Mouse (Mus musculus): ENCODE results near the gene Pde11a.
A peak's percentile ranks its signal among the peaks of the same experiment; 100 is the strongest.

The Pde11a gene

GRCm38 (mm10) chr2:76368861-76369660 is 30.5 kb upstream of the Pde11a start:
- peaks cover 27% of the 10 kb centered on the region for H3K36me3 ChIP-seq (ENCODE audit: insufficient read depth, low read length)
- peak overlapping the region; percentile 93 for H3K4me3 ChIP-seq (replicated peaks; ENCODE audit: low read length)
- H3K9me3 ChIP-seq (ENCODE audit: low read length), result no peaks in the 10 kb centered on the region
- H3K4me1 ChIP-seq (replicated peaks; ENCODE audit: low read depth, low read length), result peaks cover 14% of the 10 kb centered on the region
- TF ChIP-seq CTCF (conservative IDR thresholded peaks at IDR 0.05; ENCODE audit: low read length) (no peak), NANOG (IDR thresholded peaks at IDR 0.05; ENCODE audit: borderline replicate concordance, low read length) (no peak), POU5F1 (IDR thresholded peaks at IDR 0.05; ENCODE audit: borderline replicate concordance, low read length) (no peak)
- no peaks in the 10 kb centered on the region for H3K27me3 ChIP-seq (ENCODE audit: insufficient read depth, low read length)

DNA sequence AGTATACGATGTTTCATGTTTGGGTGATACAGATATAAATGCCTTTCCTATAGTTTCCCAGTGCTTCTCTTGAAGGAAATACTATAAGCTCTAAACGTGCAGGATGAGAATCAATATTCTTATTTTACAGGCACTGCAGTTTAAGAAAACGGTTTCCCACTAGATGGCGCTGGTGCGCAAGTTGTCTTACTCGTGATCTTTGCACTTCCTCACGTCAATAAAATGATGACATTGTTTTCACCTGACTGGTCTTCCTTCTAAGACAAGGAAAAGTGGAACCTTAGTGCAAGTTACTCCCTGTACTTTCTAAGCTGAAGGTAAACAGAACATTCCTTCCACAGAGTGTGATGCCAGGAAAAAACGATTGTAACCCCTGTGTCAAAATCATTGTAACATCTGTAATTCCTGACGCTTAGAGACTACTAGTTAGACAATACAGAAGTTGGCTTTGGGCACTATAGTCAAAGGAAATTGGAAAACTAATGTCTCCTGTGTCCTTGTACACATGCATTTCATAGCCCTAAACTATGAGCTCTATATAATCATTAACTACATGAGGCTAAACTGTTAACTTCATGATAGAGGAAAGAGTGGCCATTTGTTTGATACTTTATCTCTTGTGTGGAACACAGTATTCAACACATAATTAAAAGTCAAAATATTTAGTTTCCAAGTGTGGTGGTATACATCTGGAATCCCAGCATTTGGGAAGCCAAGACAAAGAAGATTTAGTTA is 28.8 kb upstream of the Pde11a start:
- Histone ChIP-seq H3K4me3 (replicated peaks; ENCODE audit: low read length) (no peak overlapping the region), H3K4me1 (replicated peaks; ENCODE audit: low read depth, low read length) (peaks cover 14% of the 10 kb centered on the region), H3K9me3 (ENCODE audit: low read length) (no peaks in the 10 kb centered on the region), H3K27me3 (ENCODE audit: insufficient read depth, low read length) (no peaks in the 10 kb centered on the region), H3K36me3 (ENCODE audit: insufficient read depth, low read length) (peaks cover 10% of the 10 kb centered on the region)
- peak; percentile 67 for TF ChIP-seq CTCF (conservative IDR thresholded peaks at IDR 0.05; ENCODE audit: low read length)
- TF ChIP-seq NANOG (IDR thresholded peaks at IDR 0.05; ENCODE audit: borderline replicate concordance, low read length), result no peak
- TF ChIP-seq POU5F1 (IDR thresholded peaks at IDR 0.05; ENCODE audit: borderline replicate concordance, low read length), result no peak

DNA sequence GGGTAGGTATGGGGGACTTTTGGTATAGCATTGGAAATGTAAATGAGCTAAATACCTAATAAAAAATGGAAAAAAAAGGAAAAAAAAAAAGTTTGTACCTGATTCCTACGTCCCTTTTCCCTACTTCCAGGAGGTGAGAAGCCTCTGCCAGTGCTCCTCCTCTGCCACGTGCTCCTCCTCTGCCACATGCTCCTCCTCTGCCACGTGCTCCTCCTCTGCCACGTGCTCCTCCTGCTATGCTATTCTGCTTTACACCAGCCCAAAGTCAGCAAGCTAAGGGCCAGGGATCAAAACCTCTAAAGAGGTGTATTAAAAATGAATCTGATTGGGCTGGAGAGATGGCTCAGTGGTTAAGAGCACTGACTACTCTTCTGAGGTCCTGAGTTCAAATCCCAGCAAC is 27.2 kb upstream of the Pde11a start:
- H3K36me3 ChIP-seq (ENCODE audit: insufficient read depth, low read length), result no peaks in the 10 kb centered on the region
- no peak overlapping the region for H3K4me3 ChIP-seq (replicated peaks; ENCODE audit: low read length)
- H3K9me3 ChIP-seq (ENCODE audit: low read length), result no peaks in the 10 kb centered on the region
- peaks cover 10% of the 10 kb centered on the region for H3K4me1 ChIP-seq (replicated peaks; ENCODE audit: low read depth, low read length)
- no peaks in the 10 kb centered on the region for H3K27me3 ChIP-seq (ENCODE audit: insufficient read depth, low read length)
- TF ChIP-seq POU5F1 (IDR thresholded peaks at IDR 0.05; ENCODE audit: borderline replicate concordance, low read length) (no peak), NANOG (IDR thresholded peaks at IDR 0.05; ENCODE audit: borderline replicate concordance, low read length) (no peak), CTCF (conservative IDR thresholded peaks at IDR 0.05; ENCODE audit: low read length) (no peak)

DNA sequence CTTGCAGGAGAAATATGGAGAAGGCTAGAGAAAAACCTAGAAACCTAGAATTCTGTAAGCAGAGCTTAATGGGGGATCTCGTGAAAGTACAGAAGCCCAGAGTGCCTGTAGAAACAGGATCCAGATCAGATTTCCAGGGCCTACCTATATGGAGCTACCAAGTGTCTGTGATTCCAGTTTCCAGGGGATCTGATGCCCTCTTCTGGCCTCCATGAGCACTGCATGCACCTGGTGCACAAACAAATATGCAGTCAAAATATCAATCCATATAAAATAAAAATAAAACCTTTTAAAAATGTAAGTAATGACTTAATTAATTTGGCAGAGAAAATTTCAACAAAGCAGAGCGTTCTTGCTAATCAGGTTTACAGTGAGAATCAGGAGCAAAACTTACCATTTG is 23.5 kb upstream of the Pde11a start:
- Histone ChIP-seq H3K9me3 (ENCODE audit: low read length) (no peaks in the 10 kb centered on the region), H3K4me3 (replicated peaks; ENCODE audit: low read length) (no peak overlapping the region), H3K4me1 (replicated peaks; ENCODE audit: low read depth, low read length) (no peaks in the 10 kb centered on the region; the same call in 1 of the 2 replicates), H3K27me3 (ENCODE audit: insufficient read depth, low read length) (no peaks in the 10 kb centered on the region), H3K36me3 (ENCODE audit: insufficient read depth, low read length) (no peaks in the 10 kb centered on the region)
- TF ChIP-seq POU5F1 (IDR thresholded peaks at IDR 0.05; ENCODE audit: borderline replicate concordance, low read length) (no peak), CTCF (conservative IDR thresholded peaks at IDR 0.05; ENCODE audit: low read length) (peak; percentile 72)

DNA sequence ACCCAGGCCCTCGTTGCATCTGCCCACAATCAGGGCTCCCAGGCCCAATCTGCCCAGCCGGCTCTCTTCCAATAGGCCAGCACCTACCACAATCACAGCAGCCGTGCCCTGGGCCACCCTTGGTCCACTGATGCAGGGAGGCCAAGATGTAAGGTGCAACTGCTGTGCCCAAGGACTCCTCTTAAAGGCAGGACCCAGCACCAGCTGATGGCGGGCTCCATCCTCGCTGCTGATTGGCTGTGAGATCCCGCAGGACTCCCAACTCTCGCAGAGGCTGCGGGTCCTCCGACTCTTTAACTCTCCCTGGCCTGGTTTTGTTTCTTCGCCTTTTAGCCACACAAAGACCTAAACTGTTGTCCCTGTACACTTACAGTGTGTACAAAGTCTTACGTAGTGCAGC is 21.7 kb upstream of the Pde11a start, which contains the start of gene Cyct:
Gene Cyct, minus strand, starts transcription at position 225 of the 400 bp plus-strand sequence.
- Histone ChIP-seq H3K36me3 (ENCODE audit: insufficient read depth, low read length) (no peaks in the 10 kb centered on the region), H3K27me3 (ENCODE audit: insufficient read depth, low read length) (no peaks in the 10 kb centered on the region), H3K9me3 (ENCODE audit: low read length) (no peaks in the 10 kb centered on the region), H3K4me1 (replicated peaks; ENCODE audit: low read depth, low read length) (no peaks in the 10 kb centered on the region; the same call in 1 of the 2 replicates), H3K4me3 (replicated peaks; ENCODE audit: low read length) (peak within 1 kb of the TSS; percentile 84)
- no peak for TF ChIP-seq NANOG (IDR thresholded peaks at IDR 0.05; ENCODE audit: borderline replicate concordance, low read length)
- no peak for TF ChIP-seq POU5F1 (IDR thresholded peaks at IDR 0.05; ENCODE audit: borderline replicate concordance, low read length)
- no peak for TF ChIP-seq CTCF (conservative IDR thresholded peaks at IDR 0.05; ENCODE audit: low read length)

DNA sequence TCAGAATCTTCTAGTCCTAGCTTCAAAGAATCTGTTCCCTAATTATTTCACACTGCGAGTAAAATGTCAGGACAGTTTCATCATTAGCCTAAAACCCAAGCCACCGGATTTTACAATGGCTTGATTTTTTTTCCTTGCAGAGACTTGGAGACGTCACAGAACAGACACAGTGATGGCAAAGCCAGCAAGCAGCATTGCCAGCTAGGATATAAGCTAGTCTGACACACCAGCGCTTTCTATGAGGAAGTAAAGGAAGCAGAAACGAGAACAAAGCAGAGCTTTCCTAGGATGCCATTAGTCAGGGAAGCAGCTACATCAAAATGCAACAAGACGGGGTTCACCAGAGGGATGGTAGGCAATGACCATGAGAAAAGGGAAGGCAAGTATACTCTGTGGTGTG is 9.3 kb upstream of the Pde11a start:
- H3K4me1 ChIP-seq (replicated peaks; ENCODE audit: low read depth, low read length), result 0 out of 2 replicates have a peak, but pooled peaks cover 2% of the 10 kb centered on the region
- no peaks in the 10 kb centered on the region for H3K27me3 ChIP-seq (ENCODE audit: insufficient read depth, low read length)
- no peaks in the 10 kb centered on the region for H3K36me3 ChIP-seq (ENCODE audit: insufficient read depth, low read length)
- TF ChIP-seq NANOG (IDR thresholded peaks at IDR 0.05; ENCODE audit: borderline replicate concordance, low read length), result no peak
- no peak for TF ChIP-seq POU5F1 (IDR thresholded peaks at IDR 0.05; ENCODE audit: borderline replicate concordance, low read length)
- TF ChIP-seq CTCF (conservative IDR thresholded peaks at IDR 0.05; ENCODE audit: low read length), result no peak
- no peak overlapping the region for H3K4me3 ChIP-seq (replicated peaks; ENCODE audit: low read length)
- H3K9me3 ChIP-seq (ENCODE audit: low read length), result peaks cover 11% of the 10 kb centered on the region; the same call in 1 of the 2 replicates

DNA sequence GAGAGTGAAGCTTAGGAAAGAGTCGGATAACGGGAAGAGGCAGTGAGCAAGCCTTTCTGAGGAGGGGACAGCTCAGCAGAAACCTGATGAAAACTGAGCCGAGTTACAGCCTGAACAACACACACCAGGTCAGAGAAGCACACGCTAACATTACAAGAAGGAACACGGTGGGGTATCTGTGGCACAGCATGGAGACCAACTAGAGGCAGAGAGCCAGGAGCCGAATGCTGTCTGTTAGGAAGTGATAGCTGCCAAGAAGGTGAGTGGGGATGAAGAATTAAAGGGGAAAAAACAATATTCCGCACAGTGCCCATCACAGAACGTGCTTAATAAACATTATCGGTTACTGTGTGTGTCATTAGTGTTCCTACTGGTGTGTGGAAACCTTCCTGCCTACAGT is 3.6 kb upstream of the Pde11a start:
- no peaks in the 10 kb centered on the region for H3K36me3 ChIP-seq (ENCODE audit: insufficient read depth, low read length)
- TF ChIP-seq NANOG (IDR thresholded peaks at IDR 0.05; ENCODE audit: borderline replicate concordance, low read length), result no peak
- no peak for TF ChIP-seq POU5F1 (IDR thresholded peaks at IDR 0.05; ENCODE audit: borderline replicate concordance, low read length)
- peaks cover 2% of the 10 kb centered on the region; the same call in 1 of the 2 replicates for H3K9me3 ChIP-seq (ENCODE audit: low read length)
- H3K4me3 ChIP-seq (replicated peaks; ENCODE audit: low read length), result no peak overlapping the region
- peaks cover 13% of the 10 kb centered on the region for H3K4me1 ChIP-seq (replicated peaks; ENCODE audit: low read depth, low read length)
- peaks cover 28% of the 10 kb centered on the region for H3K27me3 ChIP-seq (ENCODE audit: insufficient read depth, low read length)

DNA sequence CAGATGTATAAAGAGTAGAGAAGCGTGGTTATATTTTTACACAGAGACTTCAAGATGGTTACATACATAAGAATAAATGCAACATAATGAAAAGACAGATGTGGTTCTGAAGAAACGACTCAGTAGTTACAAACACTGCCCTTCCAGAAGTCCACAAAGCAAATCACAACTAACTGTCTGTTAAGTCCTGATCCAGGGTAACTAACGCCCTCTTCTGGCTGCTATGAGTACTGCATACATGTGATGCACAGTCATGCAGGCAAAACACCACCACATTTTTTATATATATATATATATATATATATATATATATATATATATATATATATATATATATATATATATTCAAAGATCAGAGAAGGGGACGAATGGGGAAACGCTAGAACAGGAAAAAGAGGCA is 4.0 kb downstream of the Pde11a start:
- TF ChIP-seq CTCF (conservative IDR thresholded peaks at IDR 0.05; ENCODE audit: low read length), result peak; percentile 26
- no peak for TF ChIP-seq NANOG (IDR thresholded peaks at IDR 0.05; ENCODE audit: borderline replicate concordance, low read length)
- Histone ChIP-seq H3K4me1 (replicated peaks; ENCODE audit: low read depth, low read length) (peaks cover 32% of the 10 kb centered on the region), H3K4me3 (replicated peaks; ENCODE audit: low read length) (no peak overlapping the region), H3K9me3 (ENCODE audit: low read length) (no peaks in the 10 kb centered on the region), H3K36me3 (ENCODE audit: insufficient read depth, low read length) (no peaks in the 10 kb centered on the region), H3K27me3 (ENCODE audit: insufficient read depth, low read length) (peaks cover 35% of the 10 kb centered on the region)

Data from E14TG2a.4 (cell line).